Mouse (Mus musculus): ENCODE data around the gene Zdhhc1. TPM values are rescaled to one million over a fixed set of nuclear protein-coding genes. Genes with fewer than 3 reads are reported as not detected.

Gene Zdhhc1
- polyA plus RNA-seq, 1 experiment from 2014 or later = 33.3 TPM

DNA sequence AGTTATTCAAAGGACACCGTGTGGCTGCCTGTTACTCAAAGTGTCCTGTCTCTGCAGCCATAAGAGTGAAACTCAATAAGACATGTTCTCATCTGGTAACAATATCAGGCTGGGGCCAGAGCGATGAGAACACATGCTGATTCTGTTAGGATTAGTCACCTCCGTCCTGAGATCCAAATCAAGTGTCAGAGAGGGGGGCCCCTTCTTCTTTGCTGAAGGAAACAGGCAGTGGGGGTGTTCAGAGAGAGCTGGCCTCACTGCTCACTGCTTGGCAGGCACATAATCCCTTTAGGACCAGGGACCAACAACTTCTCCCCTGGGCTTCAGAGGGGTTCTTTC, 12.7 kb downstream of the Zdhhc1 start:
- no peak overlapping the region for H3K9ac ChIP-seq (replicated peaks; ENCODE audit: low read depth, low read length)
- H3K4me1 ChIP-seq (replicated peaks; ENCODE audit: control insufficient read depth, insufficient read depth, low read length) = no peaks in the 10 kb centered on the region
- no peak overlapping the region for H3K4me2 ChIP-seq (ENCODE audit: low read length)
- H3K9me3 ChIP-seq (ENCODE audit: control insufficient read depth, low read length) = no peaks in the 10 kb centered on the region
- H3K27me3 ChIP-seq (replicated peaks; ENCODE audit: control insufficient read depth, insufficient read depth, low read length) = no peaks in the 10 kb centered on the region
- ATAC-seq = no peak
- WGBS = 44% methylated on average over 3 of the region's 3 CpGs
- H3K36me3 ChIP-seq (ENCODE audit: control insufficient read depth, insufficient read depth) = no peaks in the 10 kb centered on the region
- H3K27ac ChIP-seq (ENCODE audit: low read length) = no peak overlapping the region
- no peak overlapping the region for H3K4me3 ChIP-seq (replicated peaks; ENCODE audit: low read length)

DNA sequence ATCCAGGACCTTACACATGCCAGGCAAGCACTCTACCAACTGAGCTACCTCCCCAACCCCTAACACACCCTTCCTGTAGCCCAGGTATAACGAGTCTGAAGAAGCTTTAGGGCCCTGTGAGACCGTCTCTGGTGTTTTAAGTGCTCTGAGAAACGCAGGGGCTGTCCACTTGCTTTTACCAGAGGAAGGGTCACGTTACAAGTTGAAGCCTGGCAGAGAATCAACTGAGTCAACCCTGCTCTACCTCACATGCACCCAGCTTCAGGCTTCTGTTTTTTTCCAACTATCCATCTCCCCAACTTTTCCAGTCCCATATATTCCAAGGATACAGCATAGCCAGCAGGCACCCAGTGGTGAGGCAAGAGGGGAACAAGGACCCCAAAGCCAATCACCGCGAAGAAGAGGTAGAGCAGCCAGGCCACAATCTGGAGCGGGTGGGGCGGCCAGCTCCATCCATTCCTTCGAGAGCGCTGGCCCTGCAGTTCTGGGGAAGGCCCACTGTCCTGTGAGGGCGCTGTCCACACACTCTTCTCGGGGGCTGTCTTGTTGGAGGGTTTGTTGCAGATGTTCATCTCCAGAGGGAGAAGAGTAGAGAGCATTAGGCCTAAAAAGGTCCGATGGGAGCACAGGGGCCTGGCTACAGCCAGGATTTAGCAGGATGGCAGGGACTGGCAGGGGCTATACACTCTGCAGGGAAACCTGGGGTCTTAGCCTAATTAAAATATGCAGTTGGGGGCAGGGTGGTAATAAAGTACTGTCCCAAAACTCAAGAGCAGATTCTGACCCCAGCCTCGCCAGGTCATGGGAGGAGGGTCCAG, 13.3 kb downstream of the Zdhhc1 start:
- Histone ChIP-seq H3K9me3 (ENCODE audit: control insufficient read depth, low read length) (no peaks in the 10 kb centered on the region), H3K27ac (ENCODE audit: low read length) (no peak overlapping the region), H3K4me2 (ENCODE audit: low read length) (no peak overlapping the region), H3K36me3 (ENCODE audit: control insufficient read depth, insufficient read depth) (no peaks in the 10 kb centered on the region), H3K9ac (replicated peaks; ENCODE audit: low read depth, low read length) (no peak overlapping the region), H3K4me3 (replicated peaks; ENCODE audit: low read length) (no peak overlapping the region), H3K4me1 (replicated peaks; ENCODE audit: control insufficient read depth, insufficient read depth, low read length) (no peaks in the 10 kb centered on the region), H3K27me3 (replicated peaks; ENCODE audit: control insufficient read depth, insufficient read depth, low read length) (no peaks in the 10 kb centered on the region)
- ATAC-seq = no peak
- 36% methylated on average over 14 of the region's 14 CpGs for whole genome bisulfite sequencing

DNA sequence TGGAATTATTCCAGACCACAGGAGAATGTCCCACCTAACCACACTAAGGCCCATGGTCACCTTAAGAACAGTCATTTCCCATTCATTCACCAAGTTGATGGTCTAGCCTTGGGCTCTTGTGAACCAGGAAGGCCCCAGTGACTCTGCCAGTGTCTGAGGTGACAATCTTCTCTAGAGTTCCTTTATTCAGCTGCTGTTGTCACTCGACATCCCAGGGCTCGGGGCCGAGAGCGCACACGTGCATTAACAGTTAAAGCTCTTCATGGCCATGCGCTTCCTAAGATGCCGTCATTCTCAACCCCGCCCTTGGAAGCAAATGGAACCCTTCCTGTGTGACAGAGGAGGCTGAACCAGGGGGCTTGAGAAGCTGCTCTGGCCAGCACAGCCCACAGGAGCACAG, 14.6 kb downstream of the Zdhhc1 start:
- H3K4me3 ChIP-seq (replicated peaks; ENCODE audit: low read length) = no peak overlapping the region
- no peak overlapping the region for H3K9ac ChIP-seq (replicated peaks; ENCODE audit: low read depth, low read length)
- no peak overlapping the region for H3K4me2 ChIP-seq (ENCODE audit: low read length)
- H3K9me3 ChIP-seq (ENCODE audit: control insufficient read depth, low read length) = no peaks in the 10 kb centered on the region
- no peak for ATAC-seq
- 83% methylated on average over 8 of the region's 8 CpGs for WGBS
- no peak overlapping the region for H3K27ac ChIP-seq (ENCODE audit: low read length)
- no peaks in the 10 kb centered on the region for H3K36me3 ChIP-seq (ENCODE audit: control insufficient read depth, insufficient read depth)
- H3K4me1 ChIP-seq (replicated peaks; ENCODE audit: control insufficient read depth, insufficient read depth, low read length) = no peaks in the 10 kb centered on the region
- H3K27me3 ChIP-seq (replicated peaks; ENCODE audit: control insufficient read depth, insufficient read depth, low read length) = no peaks in the 10 kb centered on the region

DNA sequence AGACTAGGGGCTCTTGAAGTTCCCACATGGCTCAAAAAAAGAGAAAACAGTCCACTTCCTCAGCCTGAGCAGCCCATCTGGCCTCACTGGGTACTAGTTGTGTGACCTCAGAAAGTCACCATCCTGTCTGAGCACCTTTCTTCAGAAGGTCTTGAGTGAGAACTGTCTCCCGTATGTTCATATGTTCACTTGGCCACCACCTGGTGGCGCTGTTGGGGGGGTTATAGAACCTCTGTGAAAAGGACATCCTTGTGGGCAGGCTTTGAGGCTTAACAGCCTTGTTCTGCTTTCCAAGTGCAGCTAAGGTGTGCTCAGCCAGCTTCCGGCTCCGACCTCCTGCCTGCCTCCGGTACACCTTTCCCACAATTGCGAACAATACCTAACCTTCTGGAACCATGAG, 15.2 kb downstream of the Zdhhc1 start:
- Histone ChIP-seq H3K4me3 (replicated peaks; ENCODE audit: low read length) (no peak overlapping the region), H3K4me2 (ENCODE audit: low read length) (no peak overlapping the region), H3K36me3 (ENCODE audit: control insufficient read depth, insufficient read depth) (no peaks in the 10 kb centered on the region), H3K9me3 (ENCODE audit: control insufficient read depth, low read length) (no peaks in the 10 kb centered on the region), H3K27me3 (replicated peaks; ENCODE audit: control insufficient read depth, insufficient read depth, low read length) (no peaks in the 10 kb centered on the region), H3K27ac (ENCODE audit: low read length) (no peak overlapping the region), H3K9ac (replicated peaks; ENCODE audit: low read depth, low read length) (no peak overlapping the region), H3K4me1 (replicated peaks; ENCODE audit: control insufficient read depth, insufficient read depth, low read length) (no peaks in the 10 kb centered on the region)
- 67% methylated on average over 6 of the region's 6 CpGs for WGBS
- no peak for ATAC-seq

DNA sequence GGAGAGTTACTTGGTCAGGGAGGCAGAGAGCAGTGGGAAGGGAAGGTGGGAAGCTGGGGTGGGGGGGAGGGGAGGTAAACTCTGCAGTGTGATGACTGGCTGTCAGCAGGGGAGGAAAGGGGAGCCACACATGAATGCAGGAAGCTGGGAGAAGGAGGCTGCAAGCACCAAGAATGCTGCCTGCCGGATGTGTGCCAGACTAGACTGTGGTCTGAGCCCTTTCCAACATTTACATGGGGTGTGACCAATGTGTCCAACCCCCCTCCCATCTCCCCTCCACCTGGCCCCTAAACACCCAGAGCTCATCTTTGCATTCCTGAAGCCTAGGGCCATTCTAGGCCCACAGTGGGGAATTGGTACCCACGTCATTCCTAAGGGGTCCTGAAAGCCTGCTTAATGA, 15.7 kb downstream of the Zdhhc1 start:
- H3K27ac ChIP-seq (ENCODE audit: low read length) = no peak overlapping the region
- no peaks in the 10 kb centered on the region for H3K36me3 ChIP-seq (ENCODE audit: control insufficient read depth, insufficient read depth)
- no peak overlapping the region for H3K9ac ChIP-seq (replicated peaks; ENCODE audit: low read depth, low read length)
- 39% methylated on average over 2 of the region's 2 CpGs for WGBS
- no peaks in the 10 kb centered on the region for H3K4me1 ChIP-seq (replicated peaks; ENCODE audit: control insufficient read depth, insufficient read depth, low read length)
- no peaks in the 10 kb centered on the region for H3K27me3 ChIP-seq (replicated peaks; ENCODE audit: control insufficient read depth, insufficient read depth, low read length)
- H3K9me3 ChIP-seq (ENCODE audit: control insufficient read depth, low read length) = no peaks in the 10 kb centered on the region
- ATAC-seq = no peak
- H3K4me3 ChIP-seq (replicated peaks; ENCODE audit: low read length) = no peak overlapping the region
- H3K4me2 ChIP-seq (ENCODE audit: low read length) = no peak overlapping the region

DNA sequence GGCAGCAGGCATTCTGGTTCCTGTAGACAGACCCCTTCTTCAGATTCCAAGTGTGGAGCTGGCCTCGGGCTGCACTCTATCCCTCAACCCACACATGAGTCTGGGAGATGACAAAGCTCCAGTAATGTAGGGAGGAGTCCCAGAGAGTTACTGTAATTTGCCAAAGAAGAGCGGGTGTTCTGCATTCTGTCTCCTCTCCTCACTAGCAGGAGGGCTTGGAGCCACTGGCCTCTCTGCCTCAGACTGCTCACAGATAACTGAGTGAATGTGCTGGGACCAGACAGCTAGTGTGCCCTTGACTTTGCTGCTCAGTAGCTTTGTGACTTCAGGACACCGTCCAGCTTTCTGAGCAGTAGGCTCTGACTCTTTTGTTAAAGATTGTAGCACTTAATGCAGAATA, 18.9 kb downstream of the Zdhhc1 start:
- ATAC-seq = no peak
- no peak overlapping the region for H3K9ac ChIP-seq (replicated peaks; ENCODE audit: low read depth, low read length)
- H3K27me3 ChIP-seq (replicated peaks; ENCODE audit: control insufficient read depth, insufficient read depth, low read length) = no peaks in the 10 kb centered on the region
- H3K36me3 ChIP-seq (ENCODE audit: control insufficient read depth, insufficient read depth) = no peaks in the 10 kb centered on the region
- 77% methylated on average over 3 of the region's 3 CpGs for WGBS
- no peak overlapping the region for H3K4me3 ChIP-seq (replicated peaks; ENCODE audit: low read length)
- H3K4me2 ChIP-seq (ENCODE audit: low read length) = no peak overlapping the region
- H3K27ac ChIP-seq (ENCODE audit: low read length) = no peak overlapping the region
- no peaks in the 10 kb centered on the region for H3K9me3 ChIP-seq (ENCODE audit: control insufficient read depth, low read length)
- peaks cover 15% of the 10 kb centered on the region for H3K4me1 ChIP-seq (replicated peaks; ENCODE audit: control insufficient read depth, insufficient read depth, low read length)

DNA sequence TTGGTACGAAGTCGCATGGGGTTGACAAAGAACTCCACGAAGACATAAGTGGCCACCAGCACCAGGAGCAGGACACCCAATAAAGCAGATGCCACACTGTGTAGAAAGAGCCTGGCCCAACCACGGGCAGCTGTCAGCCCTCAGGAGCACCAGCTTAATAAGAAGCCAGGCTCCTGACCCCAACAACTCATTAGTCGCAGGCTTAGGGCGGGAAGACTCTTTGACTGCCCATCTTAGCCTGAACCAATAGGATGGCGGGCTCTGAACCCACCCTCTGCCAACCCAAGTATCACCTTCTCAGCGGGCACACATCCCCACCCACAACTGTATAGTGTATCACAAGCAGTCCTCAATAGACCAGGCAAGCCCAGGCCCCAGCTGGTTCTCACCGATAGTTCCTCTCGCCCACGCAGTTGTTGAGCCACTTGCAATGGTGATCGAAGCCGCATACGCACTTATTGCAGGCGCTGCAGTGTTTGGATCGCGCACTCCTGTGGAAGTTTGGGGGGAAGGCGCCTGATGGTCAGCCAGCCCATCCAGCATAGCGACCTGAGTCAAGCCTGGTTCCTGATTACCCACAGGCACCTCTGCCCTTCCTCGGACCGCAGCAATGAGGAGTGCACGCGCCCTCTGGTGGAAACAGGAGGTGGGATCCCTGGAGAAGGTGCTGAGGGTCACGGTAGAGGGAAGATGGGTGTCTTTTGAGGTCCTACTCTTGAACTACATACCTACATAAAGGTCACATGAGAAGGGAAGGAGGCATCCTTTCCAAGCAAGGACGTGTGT, 19.9 kb downstream of the Zdhhc1 start:
- peaks cover 15% of the 10 kb centered on the region for H3K4me1 ChIP-seq (replicated peaks; ENCODE audit: control insufficient read depth, insufficient read depth, low read length)

DNA sequence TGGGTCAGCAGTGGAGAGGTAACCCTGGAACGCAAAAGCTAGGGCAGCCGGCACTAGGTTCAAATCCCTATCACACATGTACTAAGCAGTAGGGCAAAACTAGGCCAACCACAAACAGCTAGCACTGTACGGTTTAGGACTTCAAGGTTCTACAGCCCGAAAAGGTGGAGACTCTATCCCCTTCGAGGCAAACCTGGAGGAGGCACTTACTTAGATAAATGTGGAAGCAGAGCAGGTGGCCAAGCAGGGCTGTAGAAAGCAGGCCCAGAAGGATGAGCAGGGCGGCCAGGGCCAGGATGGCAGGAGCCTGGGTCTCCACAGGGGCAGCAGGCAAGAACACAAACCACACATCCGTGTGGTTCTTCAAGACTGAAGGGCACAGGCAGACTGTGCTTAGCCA, 20.5 kb downstream of the Zdhhc1 start:
- Histone ChIP-seq H3K9me3 (ENCODE audit: control insufficient read depth, low read length) (no peaks in the 10 kb centered on the region), H3K4me1 (replicated peaks; ENCODE audit: control insufficient read depth, insufficient read depth, low read length) (peaks cover 20% of the 10 kb centered on the region), H3K4me3 (replicated peaks; ENCODE audit: low read length) (no peak overlapping the region), H3K27ac (ENCODE audit: low read length) (no peak overlapping the region), H3K27me3 (replicated peaks; ENCODE audit: control insufficient read depth, insufficient read depth, low read length) (no peaks in the 10 kb centered on the region), H3K36me3 (ENCODE audit: control insufficient read depth, insufficient read depth) (no peaks in the 10 kb centered on the region), H3K4me2 (ENCODE audit: low read length) (no peak overlapping the region), H3K9ac (replicated peaks; ENCODE audit: low read depth, low read length) (no peak overlapping the region)
- ATAC-seq = no peak
- WGBS = 91% methylated on average over 7 of the region's 7 CpGs

More for the DNA sequence above, 19.9 kb downstream of the Zdhhc1 start:
- Histone ChIP-seq H3K4me2 (ENCODE audit: low read length) (no peak overlapping the region), H3K4me3 (replicated peaks; ENCODE audit: low read length) (no peak overlapping the region), H3K9me3 (ENCODE audit: control insufficient read depth, low read length) (no peaks in the 10 kb centered on the region), H3K36me3 (ENCODE audit: control insufficient read depth, insufficient read depth) (no peaks in the 10 kb centered on the region), H3K9ac (replicated peaks; ENCODE audit: low read depth, low read length) (no peak overlapping the region), H3K27ac (ENCODE audit: low read length) (no peak overlapping the region), H3K27me3 (replicated peaks; ENCODE audit: control insufficient read depth, insufficient read depth, low read length) (no peaks in the 10 kb centered on the region)
- no peak for ATAC-seq
- 44% methylated on average over 25 of the region's 25 CpGs for WGBS

DNA sequence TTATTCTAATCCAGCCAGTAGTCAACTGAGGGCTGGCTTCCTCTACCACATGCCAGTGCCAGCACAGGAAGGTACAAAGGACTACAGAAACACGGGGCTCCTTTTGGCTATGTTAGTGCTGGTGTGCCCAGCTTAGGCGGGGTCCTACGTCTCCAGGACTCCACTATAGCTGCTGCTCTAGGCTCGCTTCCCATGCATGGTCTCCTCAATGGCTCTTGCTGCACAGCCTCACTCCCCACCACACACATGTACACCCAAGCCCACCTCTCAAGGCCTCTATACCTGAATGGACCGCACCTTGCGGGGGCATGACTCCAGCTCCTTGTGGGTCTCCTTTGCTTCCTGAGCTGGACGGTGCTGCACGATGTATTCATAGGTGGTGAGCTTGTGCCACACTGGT, 21.0 kb downstream of the Zdhhc1 start:
- ATAC-seq = no peak
- H3K4me2 ChIP-seq (ENCODE audit: low read length) = no peak overlapping the region

More for the DNA sequence above, 21.0 kb downstream of the Zdhhc1 start:
- Histone ChIP-seq H3K27me3 (replicated peaks; ENCODE audit: control insufficient read depth, insufficient read depth, low read length) (no peaks in the 10 kb centered on the region), H3K9ac (replicated peaks; ENCODE audit: low read depth, low read length) (no peak overlapping the region), H3K4me1 (replicated peaks; ENCODE audit: control insufficient read depth, insufficient read depth, low read length) (peaks cover 24% of the 10 kb centered on the region), H3K27ac (ENCODE audit: low read length) (no peak overlapping the region), H3K4me3 (replicated peaks; ENCODE audit: low read length) (no peak overlapping the region), H3K36me3 (ENCODE audit: control insufficient read depth, insufficient read depth) (no peaks in the 10 kb centered on the region), H3K9me3 (ENCODE audit: control insufficient read depth, low read length) (no peaks in the 10 kb centered on the region)
- WGBS = 90% methylated on average over 8 of the region's 8 CpGs
